Mouse (Mus musculus) ES-Bruce4 (cell line): ENCODE measurements around the gene Evx2. TPM values are rescaled to one million over a fixed set of nuclear protein-coding genes. Genes with fewer than 3 reads are reported as not detected.

Experiments
- H3K27ac ChIP-seq: 2 replicates; pipeline ENCODE4 v1.5.1; 2012; ENCODE audit warnings: low read length, inconsistent platforms; ENCODE audit not compliant: insufficient read depth
- H3K27me3 ChIP-seq: 2 replicates; pipeline ENCODE4 v1.6.1; 2012; ENCODE audit warnings: mild to moderate bottlenecking, low read length, inconsistent platforms; ENCODE audit not compliant: control insufficient read depth, poor library complexity, insufficient read depth, severe bottlenecking
- H3K36me3 ChIP-seq: 2 replicates; pipeline ENCODE4 v1.6.1; 2012; ENCODE audit warnings: inconsistent platforms, mild to moderate bottlenecking, low read length, moderate library complexity; ENCODE audit not compliant: control insufficient read depth, poor library complexity, insufficient read depth, severe bottlenecking
- H3K4me1 ChIP-seq: one replicate; pipeline ENCODE4 v1.8.1; 2011; ENCODE audit warnings: low read length; ENCODE audit not compliant: control insufficient read depth, insufficient read depth
- H3K4me3 ChIP-seq: 2 replicates; pipeline ENCODE4 v1.5.1; 2011; ENCODE audit warnings: low read depth, mild to moderate bottlenecking, low read length
- H3K9ac ChIP-seq: 2 replicates; pipeline ENCODE4 v1.6.1; 2012; ENCODE audit warnings: low read depth, mild to moderate bottlenecking, inconsistent platforms; ENCODE audit not compliant: poor library complexity, severe bottlenecking
- H3K9me3 ChIP-seq: replicated peaks from 2 replicates; pipeline ENCODE4 v1.6.1; 2012; ENCODE audit warnings: mild to moderate bottlenecking, low read length, inconsistent platforms; ENCODE audit not compliant: control insufficient read depth, poor library complexity, insufficient read depth, severe bottlenecking
- CTCF ChIP-seq: IDR thresholded peaks from one replicate; pipeline ENCODE4 v1.8.1; 2011; ENCODE audit warnings: low read depth, low read length
- EP300 ChIP-seq: IDR thresholded peaks from 2 replicates; pipeline ENCODE4 v1.6.1; 2011; ENCODE audit warnings: low read depth, low read length; ENCODE audit not compliant: insufficient read depth
- POLR2A ChIP-seq: IDR thresholded peaks from one replicate; pipeline ENCODE4 v1.8.1; 2011; ENCODE audit warnings: low read length; ENCODE audit not compliant: insufficient read depth
- polyA plus RNA-seq: library from polyadenylated mRNA; stranded (reverse); fragments of >200 nt; gene quantifications from 2 replicates; pipeline ENCODE4 v1.2.4, GENCODE M21; 2011; ENCODE audit warnings: low read depth; ENCODE audit not compliant: missing spikeins, insufficient read depth, insufficient read length

Gene Evx2
- polyA plus RNA-seq, 1 experiment, result not detected

DNA sequence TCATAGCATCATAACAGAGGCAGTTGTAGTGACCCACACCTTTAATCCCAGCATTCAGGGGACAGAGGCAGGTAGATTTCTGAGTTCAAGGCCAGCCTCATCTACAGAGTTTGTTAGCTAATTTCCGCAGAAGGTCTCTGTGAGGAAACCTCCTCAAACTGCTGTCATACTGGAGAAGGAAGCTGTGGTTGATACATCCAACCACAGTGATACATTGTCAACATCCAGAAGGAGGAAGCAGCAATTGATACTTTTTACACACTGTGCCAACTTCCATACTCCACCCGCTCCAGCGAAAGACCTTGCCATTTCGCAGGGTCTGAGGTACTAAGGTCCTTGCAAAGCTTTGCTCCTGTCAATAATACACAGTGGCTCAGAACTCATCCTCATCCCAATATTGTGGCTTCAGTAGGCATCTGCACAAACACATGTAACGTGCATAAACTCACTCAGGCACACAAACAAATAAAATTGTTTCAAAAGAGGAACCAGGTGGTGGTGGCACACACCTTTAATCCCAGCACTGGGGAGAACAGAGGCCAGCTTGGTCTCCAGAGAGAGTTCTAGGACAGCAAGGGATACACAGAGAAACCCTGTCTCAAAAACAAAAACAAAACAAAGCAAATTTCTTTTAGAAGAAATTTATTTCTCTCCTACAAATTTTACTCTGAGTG lies 53.1 kb downstream of the Evx2 start:
- H3K27ac ChIP-seq, result no peak overlapping the region
- H3K9ac ChIP-seq, result no peak overlapping the region
- TF ChIP-seq CTCF (no peak), EP300 (no peak), POLR2A (no peak)
- H3K4me1 ChIP-seq, result no peaks in the 10 kb centered on the region
- H3K27me3 ChIP-seq, result no peaks in the 10 kb centered on the region
- peaks cover 3% of the 10 kb centered on the region for H3K9me3 ChIP-seq
- no peaks in the 10 kb centered on the region for H3K36me3 ChIP-seq
- no peak overlapping the region for H3K4me3 ChIP-seq

DNA sequence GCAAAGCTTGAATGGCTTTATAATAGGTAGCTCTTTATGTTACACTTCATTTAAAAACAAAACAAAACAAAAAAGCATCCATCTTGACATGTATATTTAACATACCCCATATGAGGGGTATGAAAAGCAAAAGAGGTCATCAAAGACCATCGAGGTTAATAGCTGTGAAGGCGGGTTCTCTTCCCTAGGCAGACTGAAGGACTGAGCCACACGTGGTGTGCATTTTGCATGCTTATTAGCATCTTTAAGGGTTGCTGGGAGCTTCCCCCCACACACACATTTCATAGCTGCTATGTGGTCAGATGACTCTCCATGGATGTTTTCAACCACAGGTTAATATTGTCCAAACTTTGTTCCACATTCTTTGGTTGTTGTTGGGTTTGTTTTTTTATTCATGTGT lies 55.3 kb downstream of the Evx2 start:
- TF ChIP-seq POLR2A, result no peak
- no peak for TF ChIP-seq EP300
- TF ChIP-seq CTCF, result no peak
- Histone ChIP-seq H3K4me1 (no peaks in the 10 kb centered on the region), H3K4me3 (no peak overlapping the region), H3K27me3 (no peaks in the 10 kb centered on the region), H3K9me3 (no peaks in the 10 kb centered on the region), H3K27ac (no peak overlapping the region), H3K36me3 (no peaks in the 10 kb centered on the region), H3K9ac (no peak overlapping the region)

Other genes with a start within 250 kb of the Evx2 start
- 38.9 and 41.4 TPM in 2 replicates for gene Lnpk, start 80.1 kb downstream of the Evx2 start, polyA plus RNA-seq
- not detected in 2 replicates for gene Hoxd13, start 8.8 kb upstream of the Evx2 start, polyA plus RNA-seq
- not detected in 2 replicates for gene Hoxd12, start 15.5 kb upstream of the Evx2 start, polyA plus RNA-seq
- not detected in 2 replicates for gene Hoxd11, start 20.0 kb upstream of the Evx2 start, polyA plus RNA-seq
- gene Hoxd10, start 32.4 kb upstream of the Evx2 start, polyA plus RNA-seq, result not detected in 2 replicates
- gene Hoxd9, start 38.2 kb upstream of the Evx2 start, polyA plus RNA-seq, result 0.52 and 0.75 TPM in 2 replicates
- 0.76 and 2.1 TPM in 2 replicates for gene Hoxd8, start 45.1 kb upstream of the Evx2 start, polyA plus RNA-seq
- gene Hoxd3, start 52.4 kb upstream of the Evx2 start, polyA plus RNA-seq, result not detected in 2 replicates
- gene Hoxd4, start 52.4 kb upstream of the Evx2 start, polyA plus RNA-seq, result 0.40 TPM in 1 of 2 replicates, not detected in the other
- gene Gm28230, start 67.2 kb upstream of the Evx2 start, polyA plus RNA-seq, result not detected in 2 replicates
- gene Hoxd1, start 103.4 kb upstream of the Evx2 start, polyA plus RNA-seq, result not detected in 2 replicates
- 53.8 and 58.0 TPM in 2 replicates for gene Mtx2, start 166.2 kb upstream of the Evx2 start, polyA plus RNA-seq